Mouse (Mus musculus): ENCODE data around the gene Asb14.
"Not testable (repeated sequence)": the region's sequence is repeated elsewhere in the genome, so short reads cannot be mapped to it uniquely, and the experiment has no call there.

Asb14 gene

GRCm38 (mm10) chr14:26894392-26894791 is at the start of gene Asb14:
Asb14 (plus strand) TSS chr14:26894557.
- no peak for DNase-seq

GRCm38 (mm10) chr14:26853053-26853452 is 41.3 kb upstream of the Asb14 start:
- DNase-seq, result no peak

- DNase-seq, result no peak
Measured at GRCm38 (mm10) chr14:26854066-26854465, 40.3 kb upstream of the Asb14 start.

GRCm38 (mm10) chr14:26858364-26858763 is 36.0 kb upstream of the Asb14 start:
- DNase-seq, result no peak

- DNase-seq, result no peak
Measured at GRCm38 (mm10) chr14:26859024-26859423, 35.3 kb upstream of the Asb14 start.

GRCm38 (mm10) chr14:26867356-26867755 is 27.0 kb upstream of the Asb14 start:
- no peak for DNase-seq

- DNase-seq, result no peak
Measured at GRCm38 (mm10) chr14:26868299-26868698, 26.1 kb upstream of the Asb14 start.

GRCm38 (mm10) chr14:26878756-26879155 is 15.6 kb upstream of the Asb14 start:
- DNase-seq, result no peak

- no peak for DNase-seq
Measured at GRCm38 (mm10) chr14:26879976-26880375, 14.4 kb upstream of the Asb14 start.

GRCm38 (mm10) chr14:26881700-26882099 is 12.7 kb upstream of the Asb14 start:
- no peak for DNase-seq

GRCm38 (mm10) chr14:26887244-26887643 is 7.1 kb upstream of the Asb14 start:
- DNase-seq, result no peak

- no peak for DNase-seq
Measured at GRCm38 (mm10) chr14:26890777-26891176, 3.6 kb upstream of the Asb14 start.

GRCm38 (mm10) chr14:26899490-26899889 is 5.1 kb downstream of the Asb14 start:
- no peak for DNase-seq

- no peak for DNase-seq
Measured at GRCm38 (mm10) chr14:26900893-26901292, 6.5 kb downstream of the Asb14 start.

GRCm38 (mm10) chr14:26907401-26907800 is 13.0 kb downstream of the Asb14 start:
- no peak for DNase-seq

GRCm38 (mm10) chr14:26910461-26910860 is 16.1 kb downstream of the Asb14 start:
- DNase-seq, result not testable (repeated sequence)

- DNase-seq, result no peak
Measured at GRCm38 (mm10) chr14:26911201-26911600, 16.8 kb downstream of the Asb14 start.

GRCm38 (mm10) chr14:26911826-26912225 is 17.5 kb downstream of the Asb14 start:
- no peak for DNase-seq

GRCm38 (mm10) chr14:26913681-26914268 is 19.4 kb downstream of the Asb14 start:
- DNase-seq, result no peak

GRCm38 (mm10) chr14:26919310-26919709 is 25.0 kb downstream of the Asb14 start:
- DNase-seq, result no peak

- no peak for DNase-seq
Measured at GRCm38 (mm10) chr14:26923702-26924421, 29.5 kb downstream of the Asb14 start.

- DNase-seq, result no peak
Measured at GRCm38 (mm10) chr14:26934891-26935290, 40.5 kb downstream of the Asb14 start.

GRCm38 (mm10) chr14:26935558-26935957 is 41.2 kb downstream of the Asb14 start:
- no peak for DNase-seq

- not testable (repeated sequence) for DNase-seq
Measured at GRCm38 (mm10) chr14:26956139-26956538, 61.8 kb downstream of the Asb14 start.

- DNase-seq, result no peak
Measured at GRCm38 (mm10) chr14:26960518-26960917, 66.2 kb downstream of the Asb14 start.

Measured in right cerebral cortex, postnatal 14 days (tissue).